Comparison of ENCODE assay signal across 11 mouse cellular contexts in the genomic region with DNA sequence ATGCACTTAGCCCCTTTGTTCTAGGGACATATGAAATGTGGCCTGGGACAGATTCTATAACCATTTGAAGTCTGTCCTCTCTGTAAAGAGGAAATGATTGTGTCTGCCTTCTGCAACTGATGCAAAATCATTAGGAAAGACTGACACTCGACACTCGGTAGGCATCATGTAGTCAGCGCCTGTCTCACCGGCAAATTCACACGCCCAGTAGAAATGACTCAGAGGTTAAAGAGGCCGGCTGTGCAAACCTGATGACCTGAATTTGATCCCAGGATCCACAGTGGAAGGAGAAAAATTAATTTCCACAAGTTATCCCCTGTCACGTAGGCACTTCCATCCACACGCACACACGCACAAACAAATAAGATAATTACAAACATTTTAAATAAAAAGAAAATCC. TPM values are rescaled to one million over a fixed set of nuclear protein-coding genes. Genes with fewer than 3 reads are reported as not detected.
DNase-seq lines count a peak whose midpoint lies in the region; ATAC-seq lines count a peak whose summit lies in the region.
"Had no signal": no experiment of that assay in that cellular context is flagged by ENCODE, and none has a peak within 500 bp of the region (broad histone marks: within the 10 kb centered on the region; RNA-seq: fewer than 3 reads in every experiment).

No protein-coding gene starts in this region.

- DNase-seq in kidney, adult 11 months = no peak
- peak; percentile 32 for DNase-seq in NIH3T3 (ENCODE audit: low read depth)
- no peak for DNase-seq in hindbrain, embryonic 11.5 days (ENCODE audit: low spot score)
- DNase-seq in c-Kit-positive CD71-positive TER-119-positive erythroid progenitor cells, embryonic 14.5 days (ENCODE audit: low spot score) = no peak
- no peak for DNase-seq in thymus, postnatal 14 days
- DNase-seq in heart, embryonic 10.5 days (ENCODE audit: low spot score) = no peak
- DNase-seq: gastrocnemius, adult 2 months had no signal

- H3K27ac ChIP-seq in kidney, embryonic 14.5 days (ENCODE audit: low read depth, low read length) = peak overlapping the region; percentile 52; the same call in 1 of the 2 replicates
- H3K27ac ChIP-seq in hindbrain, embryonic 11.5 days (ENCODE audit: low read depth, low read length) = peak overlapping the region; percentile 56; the same call in 1 of the 2 replicates
- H3K27ac ChIP-seq in midbrain, embryonic 16.5 days (ENCODE audit: low read length) = peak overlapping the region; percentile 63
- no peak overlapping the region for H3K27ac ChIP-seq in heart, embryonic 10.5 days
- H3K27ac ChIP-seq: gastrocnemius, adult 2 months had no signal

- WGBS in kidney, embryonic 14.5 days = 27% methylated on average over 9 of the region's 9 CpGs
- 61% methylated on average over 9 of the region's 9 CpGs for WGBS in hindbrain, embryonic 11.5 days
- 52% methylated on average over 9 of the region's 9 CpGs for WGBS in midbrain, embryonic 16.5 days
- WGBS in heart, embryonic 10.5 days = 57% methylated on average over 9 of the region's 9 CpGs

- H3K9ac ChIP-seq in kidney, embryonic 14.5 days (ENCODE audit: low read depth, low read length) = no peak overlapping the region
- H3K9ac ChIP-seq in hindbrain, embryonic 11.5 days (ENCODE audit: low read depth, low read length) = no peak overlapping the region
- no peak overlapping the region for H3K9ac ChIP-seq in midbrain, embryonic 16.5 days (ENCODE audit: low read depth, low read length)

- no peak overlapping the region for H3K4me3 ChIP-seq in kidney, embryonic 14.5 days (ENCODE audit: low read length)
- no peak overlapping the region for H3K4me3 ChIP-seq in hindbrain, embryonic 11.5 days (ENCODE audit: low read depth, low read length)
- H3K4me3 ChIP-seq in midbrain, embryonic 16.5 days (ENCODE audit: low read depth, low read length) = no peak overlapping the region
- no peak overlapping the region for H3K4me3 ChIP-seq in heart, embryonic 10.5 days
- H3K4me3 ChIP-seq: gastrocnemius, adult 2 months had no signal

- no peaks in the 10 kb centered on the region for H3K36me3 ChIP-seq in kidney, embryonic 14.5 days (ENCODE audit: control insufficient read depth, insufficient read depth, low read length)
- no peaks in the 10 kb centered on the region for H3K36me3 ChIP-seq in hindbrain, embryonic 11.5 days (ENCODE audit: control insufficient read depth, insufficient read depth, low read length)
- peaks cover 39% of the 10 kb centered on the region for H3K36me3 ChIP-seq in midbrain, embryonic 16.5 days (ENCODE audit: control insufficient read depth, insufficient read depth, low read length)
- H3K36me3 ChIP-seq in heart, embryonic 10.5 days = no peaks in the 10 kb centered on the region

- H3K9me3 ChIP-seq in kidney, embryonic 14.5 days (ENCODE audit: control insufficient read depth, low read length) = no peaks in the 10 kb centered on the region
- no peaks in the 10 kb centered on the region for H3K9me3 ChIP-seq in hindbrain, embryonic 11.5 days (ENCODE audit: control insufficient read depth, low read length)
- no peaks in the 10 kb centered on the region for H3K9me3 ChIP-seq in midbrain, embryonic 16.5 days (replicated peaks; ENCODE audit: control insufficient read depth, low read length, poor library complexity, severe bottlenecking)
- H3K9me3 ChIP-seq in heart, embryonic 10.5 days = no peaks in the 10 kb centered on the region

- ATAC-seq in kidney, embryonic 14.5 days (ENCODE audit: low FRiP score, low TSS enrichment) = no peak
- no peak for ATAC-seq in hindbrain, embryonic 11.5 days (ENCODE audit: low FRiP score)
- no peak for ATAC-seq in midbrain, embryonic 16.5 days

- no peaks in the 10 kb centered on the region for H3K27me3 ChIP-seq in kidney, embryonic 14.5 days (ENCODE audit: control insufficient read depth, insufficient read depth, low read length)
- no peaks in the 10 kb centered on the region for H3K27me3 ChIP-seq in hindbrain, embryonic 11.5 days (ENCODE audit: control insufficient read depth, insufficient read depth, low read length)
- no peaks in the 10 kb centered on the region for H3K27me3 ChIP-seq in midbrain, embryonic 16.5 days (ENCODE audit: control insufficient read depth, insufficient read depth, low read depth, low read length)
- H3K27me3 ChIP-seq in heart, embryonic 10.5 days (ENCODE audit: insufficient read depth, poor library complexity, severe bottlenecking) = peaks cover 81% of the 10 kb centered on the region

- no peak overlapping the region for H3K4me2 ChIP-seq in kidney, embryonic 14.5 days (replicated peaks; ENCODE audit: low read depth, low read length)
- H3K4me2 ChIP-seq in hindbrain, embryonic 11.5 days (replicated peaks; ENCODE audit: low read depth, low read length) = no peak overlapping the region
- no peak overlapping the region for H3K4me2 ChIP-seq in midbrain, embryonic 16.5 days (ENCODE audit: low read length)
- H3K4me2 ChIP-seq: heart, embryonic 11.5 days had no signal

- H3K4me1 ChIP-seq in kidney, embryonic 14.5 days (ENCODE audit: control insufficient read depth, insufficient read depth, low read length) = peaks cover 16% of the 10 kb centered on the region
- peaks cover 7% of the 10 kb centered on the region; the same call in 1 of the 2 replicates for H3K4me1 ChIP-seq in hindbrain, embryonic 11.5 days (replicated peaks; ENCODE audit: control insufficient read depth, insufficient read depth, low read length)
- H3K4me1 ChIP-seq in midbrain, embryonic 16.5 days (ENCODE audit: control insufficient read depth, insufficient read depth, low read length) = peaks cover 10% of the 10 kb centered on the region; the same call in 1 of the 2 replicates
- H3K4me1 ChIP-seq in heart, embryonic 10.5 days = peaks cover 29% of the 10 kb centered on the region

RNA-seq across cellular contexts. Expression of a gene that starts 24.2 kb away (rescaled TPM):
- 0.15 and 0.69 TPM in 2 replicates for polyA plus RNA-seq in kidney, embryonic 14.5 days (2014; fragmentation: Nextera tagmentation; extraction: Ambion mirVana)
- 0.20 TPM in 1 of 2 replicates, not detected in the other for polyA plus RNA-seq in hindbrain, embryonic 11.5 days (2014; fragmentation: Nextera tagmentation; extraction: Ambion mirVana)
- 1.2 and 1.3 TPM in 2 replicates for polyA plus RNA-seq in midbrain, embryonic 16.5 days (2015; fragmentation: Nextera tagmentation; extraction: Ambion mirVana)
- polyA plus RNA-seq in heart, embryonic 10.5 days (2016; fragmentation: Nextera tagmentation; extraction: Ambion mirVana) = 1.3 TPM in 2 replicates
- polyA plus RNA-seq: liver, adult 2 months had no signal

RNA-seq across cellular contexts. Expression of a gene that starts 51.7 kb away (rescaled TPM):
- polyA plus RNA-seq in kidney, embryonic 14.5 days (2014; fragmentation: Nextera tagmentation; extraction: Ambion mirVana) = 0.97 and 1.1 TPM in 2 replicates
- polyA plus RNA-seq in hindbrain, embryonic 11.5 days (2014; fragmentation: Nextera tagmentation; extraction: Ambion mirVana) = 1.9 and 2.2 TPM in 2 replicates
- polyA plus RNA-seq in midbrain, embryonic 16.5 days (2015; fragmentation: Nextera tagmentation; extraction: Ambion mirVana) = 9.2 and 10.4 TPM in 2 replicates
- 0.05 and 0.14 TPM in 2 replicates for polyA plus RNA-seq in heart, embryonic 10.5 days (2016; fragmentation: Nextera tagmentation; extraction: Ambion mirVana)
